Mouse (Mus musculus) heart, postnatal 0 days (tissue): ENCODE measurements around the gene Dnah17. TPM values are rescaled to one million over a fixed set of nuclear protein-coding genes. Genes with fewer than 3 reads are reported as not detected.

Experiments
- ATAC-seq: fragments of 200-750 bp; cut with Nextera tagmentation; 2 replicates; pipeline ENCODE4 v1.8.0; 2017; ENCODE audit warnings: low read depth, moderate number of reproducible peaks, moderate library complexity; ENCODE audit not compliant: insufficient read depth
- DNase-seq: peaks from one replicate; pipeline ENCODE4 v3.0.0-alpha.2; 2016; ENCODE audit warnings: low spot score
- H3K27ac ChIP-seq: fragments of 300-500 bp; sonication (generic); 2 replicates; pipeline ENCODE4 v1.5.1; 2014; ENCODE audit warnings: low read depth, mild to moderate bottlenecking
- H3K27me3 ChIP-seq: fragments of 300-500 bp; sonication (generic); 2 replicates; pipeline ENCODE4 v1.6.1; 2014; ENCODE audit warnings: low read length, mixed read lengths; ENCODE audit not compliant: control insufficient read depth, insufficient read depth
- H3K36me3 ChIP-seq: fragments of 300-500 bp; sonication (generic); replicated peaks from 2 replicates; pipeline ENCODE4 v1.6.1; 2014; ENCODE audit warnings: low read length, mixed read lengths; ENCODE audit not compliant: control insufficient read depth, insufficient read depth
- H3K4me1 ChIP-seq: fragments of 300-500 bp; sonication (generic); 2 replicates; pipeline ENCODE4 v1.6.1; 2014; ENCODE audit warnings: antibody characterized with exemption; ENCODE audit not compliant: control insufficient read depth, insufficient read depth
- H3K4me2 ChIP-seq: fragments of 300-500 bp; sonication (generic); 2 replicates; pipeline ENCODE4 v1.6.1; 2014; ENCODE audit warnings: low read depth, mild to moderate bottlenecking, low read length, moderate library complexity
- H3K4me3 ChIP-seq: fragments of 300-500 bp; sonication (generic); 2 replicates; pipeline ENCODE4 v1.5.1; 2014; ENCODE audit warnings: low read depth, low read length
- H3K9ac ChIP-seq: fragments of 300-500 bp; sonication (generic); replicated peaks from 2 replicates; pipeline ENCODE4 v1.6.1; 2014; ENCODE audit warnings: low read depth, low read length, mixed read lengths
- H3K9me3 ChIP-seq: fragments of 300-500 bp; sonication (generic); replicated peaks from 2 replicates; pipeline ENCODE4 v1.6.1; 2016; ENCODE audit warnings: low read length; ENCODE audit not compliant: control insufficient read depth
- CTCF ChIP-seq: IDR thresholded peaks from 2 replicates; pipeline ENCODE4 v1.5.1; 2016; ENCODE audit warnings: antibody characterized with exemption, control low read depth, low read depth
- EP300 ChIP-seq: IDR thresholded peaks from 2 replicates; pipeline ENCODE4 v1.6.1; 2016; ENCODE audit warnings: antibody characterized with exemption, low read depth
- WGBS: fragments of 180-500 bp; shearing (Covaris S2); extraction: QIAGEN DNeasy Blood & Tissue Kit; methylation state at CpG from one replicate; pipeline ENCODE4 v1.1.7; 2014; 5-methylcytosine and 5-hydroxymethylcytosine counted together
- polyA plus RNA-seq: library from polyadenylated mRNA; unstranded; fragments of >200 nt; fragmentation: Nextera tagmentation; extraction: Ambion mirVana; gene quantifications from 2 replicates; pipeline ENCODE4 v1.2.1, GENCODE M21; 2015
- total RNA-seq: library from RNA; depleted of rRNA; stranded (reverse); fragments of >200 nt; gene quantifications from 2 replicates; pipeline ENCODE4 v1.2.3, GENCODE M21; 2014; ENCODE audit warnings: low replicate concordance

Gene Dnah17
- total and polyA plus RNA-seq, 2 experiments from 2014 or later = 0.04 TPM; not detected in 1

DNA sequence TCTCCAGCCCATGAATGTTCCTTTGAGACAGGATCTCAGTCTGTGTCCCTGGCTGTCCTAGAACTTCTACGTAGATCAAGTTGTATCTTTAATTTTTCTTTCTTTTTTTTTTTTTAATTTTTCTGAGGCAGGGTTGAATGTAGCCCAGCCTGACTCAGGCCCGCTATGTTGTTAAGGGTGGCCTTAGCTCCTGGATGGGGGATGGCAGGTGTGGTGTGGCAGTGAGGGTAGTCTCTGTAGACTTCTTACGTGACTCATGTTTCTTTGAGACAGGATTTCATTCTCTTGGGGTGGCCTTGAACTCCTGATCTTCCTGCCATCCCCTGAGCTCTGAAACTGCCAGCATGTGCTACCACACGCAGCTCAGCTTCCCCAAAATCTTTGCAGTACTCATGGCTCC lies 141.2 kb downstream of the Dnah17 start:
- peaks cover 42% of the 10 kb centered on the region for H3K4me1 ChIP-seq
- H3K4me2 ChIP-seq = no peak overlapping the region
- no peaks in the 10 kb centered on the region for H3K9me3 ChIP-seq
- H3K27ac ChIP-seq = no peak overlapping the region
- no peak for DNase-seq
- no peaks in the 10 kb centered on the region for H3K36me3 ChIP-seq
- ATAC-seq = no peak
- no peak for TF ChIP-seq CTCF
- no peak for TF ChIP-seq EP300
- H3K9ac ChIP-seq = no peak overlapping the region; the same call in 1 of the 2 replicates
- WGBS = 80% methylated on average over 4 of the region's 4 CpGs
- no peaks in the 10 kb centered on the region for H3K27me3 ChIP-seq
- no peak overlapping the region for H3K4me3 ChIP-seq

GRCm38 (mm10) chr11:117987968-117988367 lies 142.5 kb downstream of the Dnah17 start:
- Histone ChIP-seq H3K9ac (peak overlapping the region; percentile 98; the same call in 1 of the 2 replicates), H3K27me3 (no peaks in the 10 kb centered on the region), H3K9me3 (no peaks in the 10 kb centered on the region), H3K36me3 (no peaks in the 10 kb centered on the region), H3K27ac (no peak overlapping the region), H3K4me3 (no peak overlapping the region), H3K4me1 (peaks cover 30% of the 10 kb centered on the region), H3K4me2 (peak overlapping the region; percentile 89)
- WGBS = 55% methylated on average over 4 of the region's 4 CpGs
- no peak for DNase-seq
- TF ChIP-seq EP300 (no peak), CTCF (no peak)
- ATAC-seq = no peak

GRCm38 (mm10) chr11:117987032-117987451 lies 143.4 kb downstream of the Dnah17 start:
- WGBS = 1% methylated on average over 23 of the region's 32 CpGs
- H3K9ac ChIP-seq = peak overlapping the region; percentile 98
- TF ChIP-seq EP300 = no peak

DNA sequence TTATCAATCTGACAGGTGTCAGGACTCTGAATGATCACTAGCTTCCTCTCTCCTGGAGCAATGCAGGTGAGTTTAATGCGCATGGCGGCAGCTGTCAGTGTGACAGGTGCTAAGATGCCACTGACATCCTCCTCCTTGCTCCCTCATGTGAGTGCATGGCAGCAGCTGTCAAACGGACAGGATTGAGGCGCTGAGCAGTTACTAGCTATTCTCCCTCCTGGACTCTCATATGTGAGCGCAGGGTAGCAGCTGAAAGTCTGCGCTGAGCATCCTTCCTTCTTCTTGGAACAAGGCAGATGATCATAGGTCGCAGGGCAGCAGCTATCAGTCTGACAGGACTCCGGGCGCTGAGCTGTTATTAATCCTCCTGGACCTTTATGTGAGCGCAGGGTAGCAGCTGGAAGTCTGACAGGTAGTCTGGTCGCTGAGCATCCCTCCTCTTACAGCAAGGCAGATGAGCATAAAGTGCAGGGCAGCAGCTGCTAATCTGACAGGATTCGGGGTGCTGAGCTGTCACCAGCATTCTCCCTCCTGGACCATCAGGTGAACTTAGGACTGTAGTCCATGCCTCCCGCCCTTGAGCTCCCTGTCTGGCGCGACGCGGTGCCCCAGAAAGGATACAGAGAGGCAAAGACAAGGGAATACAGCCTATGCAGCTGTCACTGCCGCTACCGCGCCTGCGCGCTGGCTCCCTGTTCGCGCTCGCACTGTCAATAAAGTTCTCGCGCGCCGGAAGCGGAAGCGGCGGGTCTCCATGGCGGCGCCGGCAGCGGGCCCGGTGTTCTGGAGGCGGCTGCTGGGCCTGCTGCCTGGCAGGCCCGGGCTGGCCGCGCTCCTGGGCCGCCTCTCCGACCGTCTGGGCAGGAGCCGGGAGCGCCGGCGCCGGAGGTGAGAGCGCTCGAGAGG lies 144.1 kb downstream of the Dnah17 start, which contains the start of gene Pgs1:
Gene Pgs1 (plus strand): TSS at position 167 of the 906 bp plus-strand sequence.
- TF ChIP-seq EP300 (no peak), CTCF (no peak)
- peak; percentile 87 for ATAC-seq
- Histone ChIP-seq H3K27me3 (no peaks in the 10 kb centered on the region), H3K4me3 (peak within 1 kb of the TSS; percentile 100), H3K36me3 (no peaks in the 10 kb centered on the region), H3K9ac (peak within 1 kb of the TSS; percentile 98), H3K4me2 (peak within 1 kb of the TSS; percentile 89), H3K27ac (peak within 1 kb of the TSS; percentile 73), H3K4me1 (peaks cover 23% of the 10 kb centered on the region), H3K9me3 (no peaks in the 10 kb centered on the region)
- WGBS = 7% methylated on average over 47 of the region's 51 CpGs
- DNase-seq = peak; percentile 88

More at GRCm38 (mm10) chr11:117987032-117987451, 143.4 kb downstream of the Dnah17 start:
- H3K36me3 ChIP-seq = no peaks in the 10 kb centered on the region
- DNase-seq = no peak
- H3K4me3 ChIP-seq = peak overlapping the region; percentile 100
- peak; percentile 52 for ATAC-seq
- peak overlapping the region; percentile 73 for H3K27ac ChIP-seq
- H3K4me2 ChIP-seq = peak overlapping the region; percentile 89
- H3K4me1 ChIP-seq = peaks cover 27% of the 10 kb centered on the region
- H3K27me3 ChIP-seq = no peaks in the 10 kb centered on the region
- no peaks in the 10 kb centered on the region for H3K9me3 ChIP-seq

GRCm38 (mm10) chr11:117983770-117984169 lies 146.7 kb downstream of the Dnah17 start:
- Histone ChIP-seq H3K9ac (no peak overlapping the region), H3K4me2 (no peak overlapping the region), H3K4me1 (peaks cover 11% of the 10 kb centered on the region), H3K27ac (no peak overlapping the region), H3K9me3 (no peaks in the 10 kb centered on the region), H3K36me3 (no peaks in the 10 kb centered on the region), H3K4me3 (no peak overlapping the region), H3K27me3 (no peaks in the 10 kb centered on the region)
- no peak for ATAC-seq
- DNase-seq = no peak
- 55% methylated on average over 7 of the region's 7 CpGs for WGBS
- TF ChIP-seq CTCF (no peak), EP300 (no peak)
